Comparison of ENCODE assay signal across 16 mouse cellular contexts in genomic region chr13:99454977-99455376, GRCm38 (mm10).
"Had no signal": no experiment of that assay in that cellular context is flagged by ENCODE, and none has a peak within 500 bp of the region (broad histone marks: within the 10 kb centered on the region; RNA-seq: fewer than 3 reads in every experiment).

No protein-coding gene starts in this region.

- H3K36me3 ChIP-seq: kidney, embryonic 15.5 days; limb, embryonic 12.5 days; liver, embryonic 13.5 days; lung, embryonic 15.5 days had no signal

- H3K9ac ChIP-seq: kidney, embryonic 15.5 days; limb, embryonic 12.5 days; liver, embryonic 13.5 days; liver, postnatal 0 days; lung, embryonic 15.5 days had no signal

- H3K9me3 ChIP-seq: kidney, embryonic 15.5 days; limb, embryonic 12.5 days; liver, embryonic 13.5 days; lung, embryonic 15.5 days had no signal

- H3K4me1 ChIP-seq: liver, embryonic 13.5 days; megakaryocyte, embryonic 14.5 days had no signal

- H3K4me2 ChIP-seq: kidney, embryonic 15.5 days; limb, embryonic 12.5 days; liver, embryonic 13.5 days; lung, embryonic 15.5 days had no signal

- H3K27ac ChIP-seq: kidney, embryonic 15.5 days; limb, embryonic 12.5 days; liver, embryonic 13.5 days; lung, embryonic 15.5 days; macrophage; stomach, postnatal 0 days had no signal

- H3K27me3 ChIP-seq: kidney, embryonic 15.5 days; limb, embryonic 12.5 days; liver, embryonic 13.5 days; lung, embryonic 15.5 days had no signal

- DNase-seq: kidney, adult 2 months; kidney, postnatal 14 days; layer of hippocampus, adult 9-11 months; layer of hippocampus, postnatal 36 days; liver; liver, embryonic 13.5 days; liver, postnatal 0 days; lung, postnatal 14 days; midbrain, embryonic 14.5 days; thymus, postnatal 4 days had no signal

- ATAC-seq: liver, postnatal 0 days had no signal

- H3K4me3 ChIP-seq: kidney, embryonic 15.5 days; limb, embryonic 12.5 days; liver, embryonic 13.5 days; lung, embryonic 15.5 days; megakaryocyte, embryonic 14.5 days had no signal
